Mouse (Mus musculus) lung, embryonic 15.5 days (tissue): Measurements from ENCODE around the gene Map3k14. TPM values are rescaled to one million over a fixed set of nuclear protein-coding genes. Genes with fewer than 3 reads are reported as not detected.

ENCODE experiments used
- ATAC-seq: fragments of 200-750 bp; cut with Nextera tagmentation; 2 replicates; pipeline ENCODE4 v1.8.0; 2017; ENCODE audit warnings: moderate number of reproducible peaks, borderline replicate concordance; ENCODE audit not compliant: low FRiP score, low TSS enrichment; ENCODE audit errors: extremely low read depth
- H3K27ac ChIP-seq: fragments of 300-500 bp; sonication (generic); 2 replicates; pipeline ENCODE4 v1.5.1; 2015; ENCODE audit warnings: moderate library complexity, mild to moderate bottlenecking, inconsistent platforms
- H3K27me3 ChIP-seq: fragments of 300-500 bp; sonication (generic); 2 replicates; pipeline ENCODE4 v1.6.1; 2015; ENCODE audit warnings: inconsistent platforms
- H3K36me3 ChIP-seq: fragments of 300-500 bp; sonication (generic); 2 replicates; pipeline ENCODE4 v1.6.1; 2015; ENCODE audit warnings: inconsistent platforms
- H3K4me1 ChIP-seq: fragments of 300-500 bp; sonication (generic); 2 replicates; pipeline ENCODE4 v1.6.1; 2015; ENCODE audit warnings: inconsistent platforms
- H3K4me2 ChIP-seq: fragments of 300-500 bp; sonication (generic); 2 replicates; pipeline ENCODE4 v1.6.1; 2015; ENCODE audit warnings: inconsistent platforms, mild to moderate bottlenecking, moderate library complexity
- H3K4me3 ChIP-seq: fragments of 300-500 bp; sonication (generic); 2 replicates; pipeline ENCODE4 v1.5.1; 2015; ENCODE audit warnings: mild to moderate bottlenecking, inconsistent platforms
- H3K9ac ChIP-seq: fragments of 300-500 bp; sonication (generic); 2 replicates; pipeline ENCODE4 v1.6.1; 2015; ENCODE audit warnings: inconsistent platforms
- H3K9me3 ChIP-seq: fragments of 300-500 bp; sonication (generic); 2 replicates; pipeline ENCODE4 v1.6.1; 2016; ENCODE audit warnings: inconsistent platforms
- WGBS: fragments of 180-500 bp; shearing (Covaris S2); methylation state at CpG from one replicate; pipeline ENCODE4 v1.1.7; 2015; 5-methylcytosine and 5-hydroxymethylcytosine counted together
- polyA plus RNA-seq: library from polyadenylated mRNA; unstranded; fragments of >200 nt; fragmentation: Nextera tagmentation; extraction: Ambion mirVana; gene quantifications from 2 replicates; pipeline ENCODE4 v1.2.1, GENCODE M21; 2015

Map3k14 gene
- polyA plus RNA-seq = 2.8 and 3.5 TPM in 2 replicates

GRCm38 (mm10) chr11:103267346-103268219, at the start of gene Map3k14:
Gene Map3k14 (minus strand): TSS chr11:103267472.
- ATAC-seq = peak; percentile 99

DNA sequence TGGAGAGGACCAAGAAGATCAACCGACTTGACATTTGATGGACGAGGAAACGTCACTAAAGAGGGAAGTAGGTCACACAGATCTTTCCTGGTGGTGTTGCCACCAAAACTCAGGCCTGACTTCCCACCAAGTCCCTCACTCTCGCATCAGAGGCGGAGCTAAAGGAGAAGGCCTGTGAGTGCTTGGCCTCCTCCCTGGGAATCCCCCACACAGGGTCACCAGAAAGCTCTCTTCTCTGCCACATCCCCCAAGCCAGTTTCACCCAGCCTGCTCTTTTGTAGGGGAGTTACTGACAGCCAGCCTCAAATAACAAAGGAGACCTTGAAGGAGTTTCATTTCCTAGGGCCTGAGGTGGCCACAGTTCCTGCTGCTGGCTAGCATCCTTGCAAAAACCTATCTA, 48.1 kb upstream of the Map3k14 start:
- Histone ChIP-seq H3K9ac (no peak overlapping the region), H3K9me3 (no peaks in the 10 kb centered on the region), H3K27me3 (no peaks in the 10 kb centered on the region), H3K4me3 (no peak overlapping the region), H3K4me2 (no peak overlapping the region), H3K27ac (no peak overlapping the region), H3K36me3 (no peaks in the 10 kb centered on the region), H3K4me1 (peaks cover 13% of the 10 kb centered on the region)
- ATAC-seq = no peak
- WGBS = 71% methylated on average over 5 of the region's 5 CpGs

More at GRCm38 (mm10) chr11:103267346-103268219, at the start of gene Map3k14:
- WGBS = 1% methylated on average over 55 of the region's 55 CpGs
- Histone ChIP-seq H3K27ac (peak within 1 kb of the TSS; percentile 84), H3K4me2 (peak within 1 kb of the TSS; percentile 89), H3K9ac (peak within 1 kb of the TSS; percentile 78), H3K4me3 (peak within 1 kb of the TSS; percentile 78), H3K36me3 (no peaks in the 10 kb centered on the region), H3K4me1 (peaks cover 35% of the 10 kb centered on the region), H3K27me3 (no peaks in the 10 kb centered on the region), H3K9me3 (no peaks in the 10 kb centered on the region)

GRCm38 (mm10) chr11:103314736-103315374, 47.6 kb upstream of the Map3k14 start:
- no peak overlapping the region for H3K27ac ChIP-seq
- WGBS = 54% methylated on average over 10 of the region's 10 CpGs

DNA sequence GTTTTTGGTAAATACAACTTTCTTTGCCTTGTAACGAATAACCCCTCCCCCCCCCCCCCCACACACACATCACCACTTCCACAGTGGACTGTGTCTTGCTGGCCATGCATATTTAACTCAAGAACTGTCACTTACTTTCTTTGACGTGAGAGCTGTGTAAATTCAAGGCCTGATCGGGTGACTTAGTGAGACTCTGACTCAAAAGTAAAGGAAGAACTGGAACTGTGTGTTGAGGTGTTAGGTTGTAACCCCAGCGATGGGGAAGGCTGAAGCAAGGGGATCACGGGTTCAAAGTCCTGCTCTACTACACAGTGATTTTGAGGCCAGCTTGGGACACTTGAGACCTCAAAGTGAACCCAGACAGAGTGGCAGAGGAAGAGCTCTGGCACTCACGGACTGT, 46.3 kb upstream of the Map3k14 start:
- Histone ChIP-seq H3K4me2 (no peak overlapping the region), H3K4me3 (no peak overlapping the region), H3K9ac (no peak overlapping the region), H3K4me1 (peaks cover 11% of the 10 kb centered on the region), H3K27ac (no peak overlapping the region), H3K36me3 (no peaks in the 10 kb centered on the region), H3K9me3 (no peaks in the 10 kb centered on the region), H3K27me3 (no peaks in the 10 kb centered on the region)
- 76% methylated on average over 6 of the region's 6 CpGs for WGBS
- no peak for ATAC-seq

More at GRCm38 (mm10) chr11:103314736-103315374, 47.6 kb upstream of the Map3k14 start:
- no peaks in the 10 kb centered on the region for H3K27me3 ChIP-seq
- peaks cover 11% of the 10 kb centered on the region for H3K4me1 ChIP-seq
- no peaks in the 10 kb centered on the region for H3K9me3 ChIP-seq
- H3K4me2 ChIP-seq = no peak overlapping the region
- ATAC-seq = no peak
- no peaks in the 10 kb centered on the region for H3K36me3 ChIP-seq
- no peak overlapping the region for H3K4me3 ChIP-seq
- H3K9ac ChIP-seq = no peak overlapping the region

- H3K4me2 ChIP-seq = no peak overlapping the region
- 45% methylated on average over 8 of the region's 8 CpGs for WGBS
- H3K4me3 ChIP-seq = no peak overlapping the region
Measured at GRCm38 (mm10) chr11:103312655-103313255, 45.5 kb upstream of the Map3k14 start.

DNA sequence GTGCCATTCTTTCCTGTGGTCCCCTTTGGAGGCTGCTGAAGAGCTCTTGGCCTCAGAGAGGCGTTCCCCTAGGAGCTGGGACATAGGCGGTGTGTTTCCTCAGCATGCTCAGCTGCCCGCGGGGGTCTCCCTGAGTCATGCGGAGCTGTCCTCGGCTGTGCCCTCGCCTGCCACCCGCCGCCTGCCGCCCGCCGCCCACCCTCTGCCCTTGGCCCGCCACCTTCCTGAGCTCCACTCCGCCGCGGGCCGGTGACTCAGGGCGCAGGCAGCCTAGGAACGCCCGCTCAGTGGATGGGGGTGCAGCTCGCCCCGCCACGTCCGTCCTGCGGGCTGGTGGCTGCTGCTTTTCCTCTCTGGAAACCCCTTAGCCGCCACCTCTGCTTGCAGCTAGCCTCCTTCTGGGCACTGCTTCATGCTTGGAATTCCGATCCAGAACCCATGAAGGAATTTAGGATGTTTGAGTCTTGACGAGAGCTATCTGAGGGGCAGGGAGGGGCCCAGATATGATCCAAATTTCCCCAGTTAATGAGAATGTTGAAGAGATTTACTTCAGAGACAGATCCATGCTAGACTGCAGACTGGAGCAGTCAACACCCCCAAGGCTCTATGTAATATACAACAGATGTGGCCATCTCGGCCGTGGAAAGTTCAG, 44.8 kb upstream of the Map3k14 start:
- H3K4me1 ChIP-seq = peaks cover 11% of the 10 kb centered on the region
- no peaks in the 10 kb centered on the region for H3K27me3 ChIP-seq
- H3K4me3 ChIP-seq = peak overlapping the region; percentile 36
- WGBS = 1% methylated on average over 30 of the region's 30 CpGs
- peak; percentile 78 for ATAC-seq
- H3K27ac ChIP-seq = peak overlapping the region; percentile 79
- H3K36me3 ChIP-seq = no peaks in the 10 kb centered on the region
- H3K9ac ChIP-seq = peak overlapping the region; percentile 33; the same call in 1 of the 2 replicates
- peak overlapping the region; percentile 88 for H3K4me2 ChIP-seq
- no peaks in the 10 kb centered on the region for H3K9me3 ChIP-seq

More at GRCm38 (mm10) chr11:103312655-103313255, 45.5 kb upstream of the Map3k14 start:
- no peaks in the 10 kb centered on the region for H3K27me3 ChIP-seq
- no peaks in the 10 kb centered on the region for H3K9me3 ChIP-seq
- ATAC-seq = no peak
- no peak overlapping the region for H3K9ac ChIP-seq
- H3K27ac ChIP-seq = no peak overlapping the region; the same call in 1 of the 2 replicates
- no peaks in the 10 kb centered on the region for H3K36me3 ChIP-seq
- H3K4me1 ChIP-seq = peaks cover 11% of the 10 kb centered on the region

- H3K4me2 ChIP-seq = no peak overlapping the region
- H3K27ac ChIP-seq = no peak overlapping the region
- no peaks in the 10 kb centered on the region for H3K36me3 ChIP-seq
- H3K27me3 ChIP-seq = no peaks in the 10 kb centered on the region
- ATAC-seq = no peak
- H3K4me1 ChIP-seq = peaks cover 11% of the 10 kb centered on the region
- no peak overlapping the region for H3K4me3 ChIP-seq
- no peak overlapping the region for H3K9ac ChIP-seq
- 68% methylated on average over 10 of the region's 10 CpGs for WGBS
- H3K9me3 ChIP-seq = no peaks in the 10 kb centered on the region
Measured at GRCm38 (mm10) chr11:103309956-103310574, 42.8 kb upstream of the Map3k14 start.

- Histone ChIP-seq H3K4me1 (peaks cover 10% of the 10 kb centered on the region), H3K4me2 (no peak overlapping the region), H3K27me3 (no peaks in the 10 kb centered on the region), H3K9ac (no peak overlapping the region), H3K27ac (no peak overlapping the region), H3K4me3 (no peak overlapping the region), H3K36me3 (no peaks in the 10 kb centered on the region), H3K9me3 (no peaks in the 10 kb centered on the region)
- no peak for ATAC-seq
- 34% methylated on average over 8 of the region's 8 CpGs for WGBS
Measured at GRCm38 (mm10) chr11:103307910-103308309, 40.6 kb upstream of the Map3k14 start.

GRCm38 (mm10) chr11:103304525-103304924, 37.3 kb upstream of the Map3k14 start:
- no peaks in the 10 kb centered on the region for H3K27me3 ChIP-seq
- H3K4me2 ChIP-seq = no peak overlapping the region
- no peak overlapping the region for H3K27ac ChIP-seq
- H3K4me3 ChIP-seq = no peak overlapping the region
- H3K4me1 ChIP-seq = no peaks in the 10 kb centered on the region; the same call in 1 of the 2 replicates
- no peak overlapping the region for H3K9ac ChIP-seq
- 75% methylated on average over 9 of the region's 9 CpGs for WGBS
- ATAC-seq = no peak
- no peaks in the 10 kb centered on the region for H3K9me3 ChIP-seq
- H3K36me3 ChIP-seq = no peaks in the 10 kb centered on the region

GRCm38 (mm10) chr11:103294772-103295171, 27.5 kb upstream of the Map3k14 start:
- Histone ChIP-seq H3K9me3 (no peaks in the 10 kb centered on the region), H3K4me3 (no peak overlapping the region), H3K4me2 (no peak overlapping the region), H3K27ac (no peak overlapping the region), H3K36me3 (no peaks in the 10 kb centered on the region), H3K27me3 (no peaks in the 10 kb centered on the region), H3K4me1 (peaks cover 24% of the 10 kb centered on the region), H3K9ac (no peak overlapping the region)
- no peak for ATAC-seq
- 81% methylated on average over 7 of the region's 7 CpGs for WGBS

GRCm38 (mm10) chr11:103294066-103294465, 26.8 kb upstream of the Map3k14 start:
- Histone ChIP-seq H3K9me3 (no peaks in the 10 kb centered on the region), H3K27ac (no peak overlapping the region), H3K4me1 (peaks cover 24% of the 10 kb centered on the region), H3K4me3 (no peak overlapping the region), H3K36me3 (no peaks in the 10 kb centered on the region), H3K27me3 (no peaks in the 10 kb centered on the region), H3K9ac (no peak overlapping the region), H3K4me2 (no peak overlapping the region)
- no peak for ATAC-seq
- 67% methylated on average over 6 of the region's 6 CpGs for WGBS
